ENCODE assay signal across 10 mouse cellular contexts in genomic region chr5:142988520-142988919, GRCm38 (mm10). TPM values are rescaled to one million over a fixed set of nuclear protein-coding genes. Genes with fewer than 3 reads are reported as not detected.
DNase-seq lines count a peak whose midpoint lies in the region; ATAC-seq and TF ChIP-seq lines count a peak whose summit lies in the region.
"Had no signal": no experiment of that assay in that cellular context is flagged by ENCODE, and none has a peak within 500 bp of the region (broad histone marks: within the 10 kb centered on the region; RNA-seq: fewer than 3 reads in every experiment).

No protein-coding gene starts in this region.

- 80% methylated on average over 5 of the region's 5 CpGs for WGBS in kidney, embryonic 16.5 days
- WGBS in hindbrain, postnatal 0 days: 42% methylated on average over 5 of the region's 5 CpGs
- 79% methylated on average over 5 of the region's 5 CpGs for WGBS in intestine, postnatal 0 days

- H3K4me1 ChIP-seq in kidney, embryonic 16.5 days (ENCODE audit: insufficient read depth, low read length): no peaks in the 10 kb centered on the region
- H3K4me1 ChIP-seq in hindbrain, postnatal 0 days (ENCODE audit: insufficient read depth, low read length): no peaks in the 10 kb centered on the region
- no peaks in the 10 kb centered on the region for H3K4me1 ChIP-seq in intestine, postnatal 0 days (replicated peaks; ENCODE audit: control insufficient read depth, insufficient read depth, low read length)
- H3K4me1 ChIP-seq: midbrain, embryonic 10.5 days had no signal

- no peaks in the 10 kb centered on the region for H3K9me3 ChIP-seq in kidney, embryonic 16.5 days (ENCODE audit: low read length)
- no peaks in the 10 kb centered on the region for H3K9me3 ChIP-seq in hindbrain, postnatal 0 days (ENCODE audit: low read length)
- H3K9me3 ChIP-seq in intestine, postnatal 0 days (ENCODE audit: control insufficient read depth): no peaks in the 10 kb centered on the region
- H3K9me3 ChIP-seq: G1E had no signal

- DNase-seq in kidney, adult 18-20 months: peak; percentile 34
- DNase-seq in retina, postnatal 1 day: peak; percentile 37
- no peak for DNase-seq in retina, embryonic 14.5 days (ENCODE audit: low spot score)
- peak; percentile 43 for DNase-seq in cerebellum, adult 18-20 months
- DNase-seq in hindbrain, postnatal 0 days (ENCODE audit: low spot score): peak; percentile 81
- DNase-seq in embryo, embryonic 10 days (ENCODE audit: low spot score): no peak

- H3K4me3 ChIP-seq in kidney, embryonic 16.5 days (ENCODE audit: low read length): no peak overlapping the region
- no peak overlapping the region for H3K4me3 ChIP-seq in hindbrain, postnatal 0 days (ENCODE audit: low read length)
- H3K4me3 ChIP-seq in intestine, postnatal 0 days (ENCODE audit: low read depth, low read length): no peak overlapping the region
- H3K4me3 ChIP-seq: midbrain, embryonic 10.5 days had no signal

- no peak for TF ChIP-seq CTCF in hindbrain, postnatal 0 days (IDR thresholded peaks at IDR 0.05; ENCODE audit: low read depth)
- no peak for TF ChIP-seq CTCF in intestine, postnatal 0 days (IDR thresholded peaks at IDR 0.05; ENCODE audit: low read depth)

- H3K27me3 ChIP-seq in kidney, embryonic 16.5 days (ENCODE audit: insufficient read depth, low read length): no peaks in the 10 kb centered on the region
- H3K27me3 ChIP-seq in hindbrain, postnatal 0 days (ENCODE audit: insufficient read depth, low read length): no peaks in the 10 kb centered on the region
- no peaks in the 10 kb centered on the region for H3K27me3 ChIP-seq in intestine, postnatal 0 days (replicated peaks; ENCODE audit: control insufficient read depth, insufficient read depth, low read length)

- H3K9ac ChIP-seq in kidney, embryonic 16.5 days (replicated peaks; ENCODE audit: low read length): no peak overlapping the region
- H3K9ac ChIP-seq in hindbrain, postnatal 0 days (replicated peaks; ENCODE audit: low read length): no peak overlapping the region
- no peak overlapping the region for H3K9ac ChIP-seq in intestine, postnatal 0 days (ENCODE audit: low read depth, low read length)

- H3K36me3 ChIP-seq in kidney, embryonic 16.5 days (ENCODE audit: insufficient read depth, low read length): peaks cover 28% of the 10 kb centered on the region
- peaks cover 17% of the 10 kb centered on the region; the same call in 1 of the 2 replicates for H3K36me3 ChIP-seq in hindbrain, postnatal 0 days (ENCODE audit: insufficient read depth, low read length)
- peaks cover 30% of the 10 kb centered on the region for H3K36me3 ChIP-seq in intestine, postnatal 0 days (ENCODE audit: control insufficient read depth, insufficient read depth)

- H3K27ac ChIP-seq in kidney, embryonic 16.5 days (ENCODE audit: low read length): no peak overlapping the region
- H3K27ac ChIP-seq in hindbrain, postnatal 0 days: no peak overlapping the region; the same call in 1 of the 2 replicates
- no peak overlapping the region for H3K27ac ChIP-seq in intestine, postnatal 0 days (ENCODE audit: low read depth, low read length)
- H3K27ac ChIP-seq: midbrain, embryonic 10.5 days had no signal

- no peak overlapping the region for H3K4me2 ChIP-seq in kidney, embryonic 16.5 days (replicated peaks; ENCODE audit: low read depth, low read length)
- H3K4me2 ChIP-seq in hindbrain, postnatal 0 days (ENCODE audit: low read depth, low read length): no peak overlapping the region
- no peak overlapping the region for H3K4me2 ChIP-seq in intestine, postnatal 0 days (replicated peaks; ENCODE audit: low read depth)

- ATAC-seq in kidney, embryonic 16.5 days (ENCODE audit: low FRiP score, low TSS enrichment): no peak
- peak; percentile 69 for ATAC-seq in hindbrain, postnatal 0 days
- no peak for ATAC-seq in intestine, postnatal 0 days

RNA-seq across cellular contexts. Expression of gene Fscn1, which starts 28.4 kb away (rescaled TPM):
- 302 and 349 TPM in 2 replicates for polyA plus RNA-seq in kidney, embryonic 16.5 days (2015; fragmentation: Nextera tagmentation; extraction: Ambion mirVana)
- 613 and 715 TPM in 2 replicates for total RNA-seq in hindbrain, postnatal 0 days (2014; rRNA removed)
- polyA plus RNA-seq in hindbrain, postnatal 0 days (2015; fragmentation: Nextera tagmentation; extraction: Ambion mirVana): 412 and 457 TPM in 2 replicates
- polyA plus RNA-seq in intestine, postnatal 0 days (2015; fragmentation: Nextera tagmentation; extraction: Ambion mirVana): 36.5 and 37.1 TPM in 2 replicates
- total RNA-seq: G1E had no signal
- polyA plus RNA-seq: G1E had no signal

Comparison
In these comparisons a context has a peak if more than half of its experiments do, and no peak if none do; other contexts are left out.
1. DNase-seq: peak in kidney, adult 18-20 months (single experiment), retina, postnatal 1 day (single experiment), cerebellum, adult 18-20 months (2 of 2) and hindbrain, postnatal 0 days (single experiment); none in retina, embryonic 14.5 days (single experiment) and embryo, embryonic 10 days (single experiment).